Comparison of ENCODE assay signal across 8 mouse cellular contexts in genomic region chr11:96934921-96935356, GRCm38 (mm10). TPM values are rescaled to one million over a fixed set of nuclear protein-coding genes. Genes with fewer than 3 reads are reported as not detected.
DNase-seq lines count a peak whose midpoint lies in the region; ATAC-seq and TF ChIP-seq lines count a peak whose summit lies in the region.

No protein-coding gene starts in this region.

- H3K27ac ChIP-seq in bone marrow, adult 2 months (ENCODE audit: control insufficient read depth, insufficient read depth, low read depth, low read length, poor library complexity), result peak overlapping the region; percentile 44
- peak overlapping the region; percentile 100 for H3K27ac ChIP-seq in liver, embryonic 14.5 days

- no peaks in the 10 kb centered on the region; the same call in 1 of the 2 replicates for H3K4me1 ChIP-seq in bone marrow, adult 2 months (ENCODE audit: control insufficient read depth, insufficient read depth, low read length)
- H3K4me1 ChIP-seq in liver, embryonic 14.5 days (replicated peaks; ENCODE audit: control insufficient read depth in 2 of 2, insufficient read depth in 2 of 2, low read length in 1 of 2), result peaks cover 72 to 77% of the 10 kb centered on the region in 2 experiments

- H3K36me3 ChIP-seq in liver, embryonic 14.5 days (replicated peaks; ENCODE audit: control insufficient read depth, insufficient read depth, low read depth), result peaks cover 40% of the 10 kb centered on the region

- no peak overlapping the region for H3K4me3 ChIP-seq in bone marrow, adult 2 months (replicated peaks; ENCODE audit: control insufficient read depth, low read depth, low read length)
- H3K4me3 ChIP-seq in liver, embryonic 14.5 days (ENCODE audit: insufficient read depth in 1 of 2, low read depth in 2 of 2, low read length in 2 of 2), result peak overlapping the region in 1 of 2 experiments; percentile 18; a peak in 1 of 4 replicates

- WGBS in bone marrow, adult 2 months, result 41% methylated on average over 12 of the region's 12 CpGs
- 25% methylated on average over 12 of the region's 12 CpGs for WGBS in liver, embryonic 14.5 days (ENCODE audit: insufficient replicate concordance)

- H3K4me2 ChIP-seq in liver, embryonic 14.5 days (ENCODE audit: low read depth), result peak overlapping the region; percentile 54

- no peak for TF ChIP-seq POLR2A in bone marrow, adult 2 months (IDR thresholded peaks at IDR 0.05; ENCODE audit: borderline replicate concordance, control insufficient read depth, low read depth, low read length)

- TF ChIP-seq EP300 in liver, embryonic 14.5 days (IDR thresholded peaks at IDR 0.05; ENCODE audit: low read depth), result no peak

- peak; percentile 89 for ATAC-seq in liver, embryonic 14.5 days (ENCODE audit: insufficient read depth)

- no peak for TF ChIP-seq CTCF in bone marrow, adult 2 months (IDR thresholded peaks at IDR 0.05; ENCODE audit: control insufficient read depth, insufficient read depth, low read length)
- TF ChIP-seq CTCF in liver, embryonic 14.5 days (IDR thresholded peaks at IDR 0.05; ENCODE audit: low read depth), result no peak

- no peaks in the 10 kb centered on the region for H3K27me3 ChIP-seq in liver, embryonic 14.5 days (ENCODE audit: control insufficient read depth, insufficient read depth, low read length)

- no peaks in the 10 kb centered on the region for H3K9me3 ChIP-seq in liver, embryonic 14.5 days (ENCODE audit: control insufficient read depth, low read length)

- H3K9ac ChIP-seq in liver, embryonic 14.5 days (replicated peaks), result peak overlapping the region; percentile 36

- DNase-seq in ovary, postnatal 36 days (ENCODE audit: low spot score), result peak; percentile 75
- DNase-seq in ovary, postnatal 14 days (ENCODE audit: low spot score), result no peak
- peak; percentile 49 to 55 for DNase-seq in frontal cortex, adult 2 months (ENCODE audit: extremely low spot score in 1 of 2, low spot score in 1 of 2)
- DNase-seq in kidney, adult 11 months, result peak; percentile 97
- DNase-seq in liver, embryonic 14.5 days (ENCODE audit: low read depth in 3 of 3, low spot score in 3 of 3), result peak; percentile 89 to 93 (median 89)
- DNase-seq in naive thymus-derived CD4-positive, alpha-beta T cell, adult 2 months (ENCODE audit: low read depth), result peak; percentile 62
- DNase-seq in right cerebral cortex, postnatal 14 days, result no peak

RNA-seq across cellular contexts. Expression of gene Prr15l, which starts 7.0 kb away (rescaled TPM):
- polyA plus RNA-seq in bone marrow, adult 2 months (2011; ENCODE audit: insufficient read depth, insufficient read length, low replicate concordance, missing spikeins), result not detected in 2 replicates
- not detected in 2 replicates for polyA plus RNA-seq in frontal cortex, adult 2 months (2012; rRNA removed)
- 2.8 and 3.3 TPM in 2 replicates for polyA plus RNA-seq in liver, embryonic 14.5 days (2012; rRNA removed)
- polyA plus RNA-seq in liver, embryonic 14.5 days (2014; fragmentation: Nextera tagmentation; extraction: Ambion mirVana), result 4.9 and 8.5 TPM in 2 replicates

RNA-seq across cellular contexts. Expression of gene Pnpo, which starts 8.8 kb away (rescaled TPM):
- polyA plus RNA-seq in bone marrow, adult 2 months (2011; ENCODE audit: insufficient read depth, insufficient read length, low replicate concordance, missing spikeins), result 65.6 and 132 TPM in 2 replicates
- polyA plus RNA-seq in frontal cortex, adult 2 months (2012; rRNA removed), result 34.9 and 35.9 TPM in 2 replicates
- polyA plus RNA-seq in liver, embryonic 14.5 days (2012; rRNA removed), result 315 and 355 TPM in 2 replicates
- polyA plus RNA-seq in liver, embryonic 14.5 days (2014; fragmentation: Nextera tagmentation; extraction: Ambion mirVana), result 564 and 592 TPM in 2 replicates

RNA-seq across cellular contexts. Expression of gene Cdk5rap3, which starts 18.6 kb away (rescaled TPM):
- polyA plus RNA-seq in bone marrow, adult 2 months (2011; ENCODE audit: insufficient read depth, insufficient read length, low replicate concordance, missing spikeins), result 16.4 and 39.4 TPM in 2 replicates
- 37.8 and 45.8 TPM in 2 replicates for polyA plus RNA-seq in frontal cortex, adult 2 months (2012; rRNA removed)
- 14.2 and 20.1 TPM in 2 replicates for polyA plus RNA-seq in liver, embryonic 14.5 days (2012; rRNA removed)
- polyA plus RNA-seq in liver, embryonic 14.5 days (2014; fragmentation: Nextera tagmentation; extraction: Ambion mirVana), result 34.1 and 36.4 TPM in 2 replicates

RNA-seq across cellular contexts. Expression of gene Sp2, which starts 47.8 kb away (rescaled TPM):
- 14.6 and 16.9 TPM in 2 replicates for polyA plus RNA-seq in bone marrow, adult 2 months (2011; ENCODE audit: insufficient read depth, insufficient read length, low replicate concordance, missing spikeins)
- polyA plus RNA-seq in frontal cortex, adult 2 months (2012; rRNA removed), result 11.5 and 12.1 TPM in 2 replicates
- polyA plus RNA-seq in liver, embryonic 14.5 days (2012; rRNA removed), result 7.7 and 8.0 TPM in 2 replicates
- polyA plus RNA-seq in liver, embryonic 14.5 days (2014; fragmentation: Nextera tagmentation; extraction: Ambion mirVana), result 13.7 and 17.1 TPM in 2 replicates

Comparison
In these comparisons a context has a peak if more than half of its experiments do, and no peak if none do; other contexts are left out.
1. DNase-seq: peak in ovary, postnatal 36 days (single experiment), frontal cortex, adult 2 months (2 of 2), kidney, adult 11 months (single experiment), liver, embryonic 14.5 days (3 of 3) and naive thymus-derived CD4-positive, alpha-beta T cell, adult 2 months (single experiment); none in ovary, postnatal 14 days (single experiment) and right cerebral cortex, postnatal 14 days (single experiment).